Mouse (Mus musculus) hindbrain, embryonic 14.5 days (tissue): ENCODE results near the gene Arid5b. TPM values are rescaled to one million over a fixed set of nuclear protein-coding genes. Genes with fewer than 3 reads are reported as not detected.

ENCODE experiments used
- ATAC-seq: fragments of 200-750 bp; cut with Nextera tagmentation; 2 replicates; pipeline ENCODE4 v1.8.0; 2017; ENCODE audit warnings: moderate number of reproducible peaks, mild to moderate bottlenecking, moderate TSS enrichment, moderate library complexity; ENCODE audit not compliant: low FRiP score
- DNase-seq: peaks from one replicate; pipeline ENCODE4 v3.0.0-alpha.2; 2015; ENCODE audit warnings: low spot score
- H3K27ac ChIP-seq: fragments of 300-500 bp; sonication (generic); 2 replicates; pipeline ENCODE4 v1.5.1; 2014; ENCODE audit warnings: mild to moderate bottlenecking, moderate library complexity
- H3K27me3 ChIP-seq: fragments of 300-500 bp; sonication (generic); 2 replicates; pipeline ENCODE4 v1.6.1; 2014; ENCODE audit warnings: mild to moderate bottlenecking, low read length, mixed read lengths; ENCODE audit not compliant: control insufficient read depth, insufficient read depth
- H3K36me3 ChIP-seq: fragments of 300-500 bp; sonication (generic); replicated peaks from 2 replicates; pipeline ENCODE4 v1.6.1; 2014; ENCODE audit not compliant: control insufficient read depth, insufficient read depth
- H3K4me1 ChIP-seq: fragments of 300-500 bp; sonication (generic); replicated peaks from 2 replicates; pipeline ENCODE4 v1.6.1; 2014; ENCODE audit warnings: antibody characterized with exemption, low read length, mixed read lengths; ENCODE audit not compliant: control insufficient read depth, insufficient read depth
- H3K4me2 ChIP-seq: fragments of 300-500 bp; sonication (generic); replicated peaks from 2 replicates; pipeline ENCODE4 v1.6.1; 2014; ENCODE audit warnings: mild to moderate bottlenecking, moderate library complexity
- H3K4me3 ChIP-seq: fragments of 300-500 bp; sonication (generic); replicated peaks from 2 replicates; pipeline ENCODE4 v1.5.1; 2014; ENCODE audit warnings: mild to moderate bottlenecking, low read length
- H3K9ac ChIP-seq: fragments of 300-500 bp; sonication (generic); 2 replicates; pipeline ENCODE4 v1.6.1; 2014
- H3K9me3 ChIP-seq: fragments of 300-500 bp; sonication (generic); 2 replicates; pipeline ENCODE4 v1.6.1; 2016; ENCODE audit warnings: low read length; ENCODE audit not compliant: control insufficient read depth
- WGBS: fragments of 180-500 bp; shearing (Covaris S2); extraction: QIAGEN DNeasy Blood & Tissue Kit; methylation state at CpG from one replicate; pipeline ENCODE4 v1.1.7; 2014; 5-methylcytosine and 5-hydroxymethylcytosine counted together
- polyA plus RNA-seq: library from polyadenylated mRNA; unstranded; fragments of >200 nt; fragmentation: Nextera tagmentation; extraction: Ambion mirVana; gene quantifications from 2 replicates; pipeline ENCODE4 v1.2.1, GENCODE M21; 2014

The Arid5b gene
- polyA plus RNA-seq, 1 experiment from 2014 or later: 21.0 TPM

DNA sequence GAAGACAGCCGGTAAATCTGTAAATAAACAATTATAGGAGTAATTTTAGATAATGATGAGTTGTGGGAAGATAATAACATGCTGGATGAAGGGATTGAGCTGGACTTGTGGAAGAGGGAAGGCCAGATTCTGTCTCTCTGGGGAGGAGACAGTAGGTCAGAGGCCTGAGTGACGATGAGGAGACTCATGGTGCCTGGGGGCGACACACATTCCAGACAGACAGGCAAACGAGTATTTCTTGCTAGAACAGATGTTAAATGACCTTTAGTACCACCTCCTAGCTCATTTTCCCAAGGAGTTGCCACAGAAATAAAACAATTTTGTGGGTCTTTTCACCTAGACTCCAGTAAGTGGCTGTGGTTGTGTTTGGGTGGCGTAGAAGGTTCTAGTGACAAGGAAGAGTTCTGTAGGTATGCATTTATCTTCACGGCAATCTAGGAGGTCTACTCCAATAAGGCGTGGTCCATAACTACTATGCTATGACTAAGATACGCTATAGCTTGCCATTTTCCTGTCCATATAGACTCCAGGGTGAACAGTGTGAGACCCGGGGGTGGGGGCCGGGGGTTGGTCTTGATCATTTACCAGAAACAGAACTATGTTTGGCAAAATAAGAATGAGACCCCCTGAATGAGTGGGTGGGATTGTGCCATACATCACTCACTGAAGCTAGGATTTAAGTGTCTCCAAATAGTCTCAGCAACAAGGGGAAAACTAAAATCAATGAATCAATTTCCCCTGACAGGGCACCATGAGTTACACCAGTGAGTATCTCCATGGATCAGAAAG lies 100.6 kb downstream of the Arid5b start:
- DNase-seq (no peak), ATAC-seq (no peak)
- Histone ChIP-seq H3K27ac (no peak overlapping the region), H3K4me1 (no peaks in the 10 kb centered on the region), H3K4me3 (no peak overlapping the region), H3K9me3 (no peaks in the 10 kb centered on the region), H3K9ac (no peak overlapping the region), H3K36me3 (no peaks in the 10 kb centered on the region), H3K27me3 (no peaks in the 10 kb centered on the region), H3K4me2 (no peak overlapping the region)
- 84% methylated on average over 10 of the region's 10 CpGs for WGBS

DNA sequence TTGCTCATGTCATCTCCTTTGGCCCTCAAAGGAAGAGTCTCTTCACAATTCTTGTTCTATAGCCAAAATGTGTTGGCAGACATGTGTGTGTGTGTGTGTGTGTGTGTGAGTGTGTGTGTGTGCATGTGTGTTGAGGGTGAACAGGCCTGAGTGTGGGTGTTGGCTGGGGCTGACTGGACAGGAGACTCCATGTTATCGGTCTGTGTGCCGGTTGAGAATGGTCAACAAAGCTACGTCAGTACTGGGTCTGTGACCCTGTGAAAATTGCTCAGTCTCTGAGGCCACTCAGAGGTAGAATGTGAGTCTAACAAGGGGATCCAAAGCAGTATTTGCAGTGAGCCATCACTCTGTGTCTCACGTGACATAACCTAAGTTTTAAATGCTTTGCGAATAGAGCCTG lies 102.7 kb downstream of the Arid5b start:
- no peaks in the 10 kb centered on the region for H3K27me3 ChIP-seq
- 94% methylated on average over 5 of the region's 5 CpGs for WGBS
- no peak overlapping the region for H3K27ac ChIP-seq

DNA sequence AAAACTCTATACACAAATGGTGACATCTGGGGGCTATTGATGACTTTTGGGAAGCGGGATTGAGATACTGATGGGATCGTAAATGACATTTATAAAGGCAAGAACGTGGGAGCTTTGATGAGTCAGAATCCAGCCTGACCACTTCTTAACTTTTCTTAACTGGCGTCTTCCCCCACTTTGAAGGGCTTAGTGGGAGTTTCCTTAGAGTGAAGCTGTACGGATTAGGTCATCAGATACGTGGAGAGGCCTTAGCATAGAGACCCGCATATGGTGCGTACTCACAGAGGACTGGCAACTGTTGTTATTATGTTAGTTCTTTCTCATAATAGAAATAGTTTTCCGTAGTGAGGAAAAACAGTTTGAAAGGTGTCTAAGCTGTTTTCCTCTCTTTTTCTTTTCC lies 104.9 kb downstream of the Arid5b start:
- Histone ChIP-seq H3K4me3 (no peak overlapping the region), H3K9me3 (no peaks in the 10 kb centered on the region), H3K36me3 (no peaks in the 10 kb centered on the region), H3K4me2 (no peak overlapping the region), H3K9ac (no peak overlapping the region), H3K27me3 (no peaks in the 10 kb centered on the region), H3K4me1 (0 out of 2 replicates have a peak, but pooled peaks cover 2% of the 10 kb centered on the region), H3K27ac (no peak overlapping the region)
- WGBS: 88% methylated on average over 9 of the region's 9 CpGs
- DNase-seq (no peak), ATAC-seq (no peak)

More for the DNA sequence above, 102.7 kb downstream of the Arid5b start:
- no peaks in the 10 kb centered on the region for H3K4me1 ChIP-seq
- H3K9me3 ChIP-seq: no peaks in the 10 kb centered on the region
- H3K9ac ChIP-seq: no peak overlapping the region
- no peak overlapping the region for H3K4me3 ChIP-seq
- ATAC-seq (no peak), DNase-seq (no peak)
- H3K36me3 ChIP-seq: no peaks in the 10 kb centered on the region
- no peak overlapping the region for H3K4me2 ChIP-seq

DNA sequence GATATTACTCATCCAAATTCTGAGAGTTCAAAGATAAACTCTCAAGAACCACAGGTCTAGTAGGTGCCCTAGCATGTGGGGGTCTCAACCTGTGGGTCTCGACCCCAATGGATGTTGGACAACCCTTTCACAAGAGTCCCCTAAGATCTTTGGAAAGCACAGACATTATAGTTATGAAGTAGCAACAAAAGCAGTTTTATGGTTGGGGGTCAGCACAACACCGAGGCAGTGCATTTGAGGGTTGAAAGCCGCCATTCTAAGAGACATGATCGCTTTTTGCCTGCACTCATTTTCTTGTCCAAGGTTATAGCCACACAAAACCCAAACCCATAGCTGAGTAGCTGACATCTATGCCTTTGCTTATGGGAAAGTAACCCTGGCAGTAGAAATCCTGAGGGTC lies 105.6 kb downstream of the Arid5b start:
- DNase-seq: no peak
- H3K4me3 ChIP-seq: no peak overlapping the region
- 0 out of 2 replicates have a peak, but pooled peaks cover 2% of the 10 kb centered on the region for H3K4me1 ChIP-seq
- no peak overlapping the region for H3K9ac ChIP-seq
- ATAC-seq: no peak
- H3K27ac ChIP-seq: no peak overlapping the region
- WGBS: 95% methylated on average over 4 of the region's 4 CpGs
- H3K36me3 ChIP-seq: no peaks in the 10 kb centered on the region
- no peaks in the 10 kb centered on the region for H3K27me3 ChIP-seq
- H3K4me2 ChIP-seq: no peak overlapping the region
- no peaks in the 10 kb centered on the region for H3K9me3 ChIP-seq

DNA sequence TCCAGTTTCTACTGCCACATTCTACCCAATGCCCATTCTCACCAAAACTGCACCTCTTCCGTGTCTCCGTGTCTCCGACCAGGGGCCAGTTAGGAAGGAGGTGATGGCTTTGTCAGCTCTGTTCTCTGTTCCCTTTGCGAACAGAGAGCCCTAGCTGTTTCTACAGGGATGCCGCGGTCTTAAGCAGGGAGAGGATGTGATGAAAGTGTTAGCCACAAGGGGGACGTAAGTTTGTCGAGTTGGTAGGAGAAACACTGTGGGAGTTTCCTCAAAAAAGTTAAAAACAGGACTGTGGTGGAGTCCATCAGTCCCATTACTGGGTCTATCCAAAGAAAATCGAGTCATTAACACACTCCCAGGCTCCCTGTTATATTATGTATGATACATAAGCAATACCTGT lies 106.6 kb downstream of the Arid5b start:
- no peak overlapping the region for H3K9ac ChIP-seq
- H3K4me2 ChIP-seq: no peak overlapping the region
- no peak overlapping the region for H3K27ac ChIP-seq
- ATAC-seq (no peak), DNase-seq (no peak)
- H3K9me3 ChIP-seq: no peaks in the 10 kb centered on the region
- H3K4me1 ChIP-seq: peaks cover 7% of the 10 kb centered on the region; the same call in 1 of the 2 replicates
- no peaks in the 10 kb centered on the region for H3K27me3 ChIP-seq
- H3K4me3 ChIP-seq: no peak overlapping the region
- H3K36me3 ChIP-seq: no peaks in the 10 kb centered on the region
- WGBS: 52% methylated on average over 9 of the region's 9 CpGs

DNA sequence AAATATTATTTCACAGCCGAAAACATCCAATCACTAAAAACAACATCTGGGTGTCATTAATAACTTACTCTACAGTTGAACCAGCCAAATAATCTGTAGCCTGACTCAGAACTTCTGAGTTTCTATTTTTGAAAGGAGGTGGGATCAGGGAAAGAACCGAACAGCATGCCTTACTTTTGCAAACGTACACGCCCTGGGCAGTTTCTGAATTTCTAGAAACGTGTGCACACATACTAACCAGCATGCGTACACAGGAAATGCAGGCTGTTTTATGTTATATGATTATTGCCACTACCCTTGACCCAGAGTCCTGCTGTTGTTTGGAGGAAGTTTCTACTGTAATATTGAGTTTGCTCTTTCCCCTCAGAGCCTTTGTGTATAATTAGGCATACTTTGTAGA lies 109.9 kb downstream of the Arid5b start:
- peaks cover 26% of the 10 kb centered on the region for H3K4me1 ChIP-seq
- no peak overlapping the region for H3K9ac ChIP-seq
- no peak for ATAC-seq
- H3K9me3 ChIP-seq: no peaks in the 10 kb centered on the region
- no peak overlapping the region for H3K4me2 ChIP-seq
- H3K36me3 ChIP-seq: no peaks in the 10 kb centered on the region
- no peaks in the 10 kb centered on the region for H3K27me3 ChIP-seq
- 0 out of 2 replicates have a peak overlapping the region, but pooled peaks have one; percentile 32 for H3K27ac ChIP-seq
- 75% methylated on average over 6 of the region's 6 CpGs for WGBS
- no peak overlapping the region for H3K4me3 ChIP-seq
- no peak for DNase-seq

DNA sequence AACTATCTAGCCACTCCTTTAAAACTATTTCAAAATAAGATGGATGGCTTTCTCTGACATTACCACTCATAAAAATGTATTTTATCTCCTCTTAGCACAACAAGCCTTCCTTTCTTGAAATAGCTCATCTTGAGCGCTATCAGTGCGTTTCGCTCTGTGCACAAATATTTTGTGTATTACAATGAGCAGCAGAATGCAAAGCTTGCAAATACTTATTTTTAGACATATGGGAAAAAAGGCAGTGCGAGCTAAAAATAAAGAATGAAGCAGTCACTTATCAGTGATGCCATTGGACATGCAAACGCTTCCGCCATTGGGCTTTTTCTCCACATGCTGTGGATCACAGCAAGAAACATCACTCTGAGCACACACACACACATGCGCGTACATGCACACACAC lies 110.4 kb downstream of the Arid5b start:
- Histone ChIP-seq H3K9me3 (no peaks in the 10 kb centered on the region), H3K4me2 (no peak overlapping the region), H3K4me1 (peaks cover 26% of the 10 kb centered on the region), H3K36me3 (no peaks in the 10 kb centered on the region), H3K4me3 (no peak overlapping the region), H3K27ac (0 out of 2 replicates have a peak overlapping the region, but pooled peaks have one; percentile 32), H3K27me3 (no peaks in the 10 kb centered on the region), H3K9ac (no peak overlapping the region)
- no peak for DNase-seq
- ATAC-seq: no peak
- 86% methylated on average over 8 of the region's 8 CpGs for WGBS

DNA sequence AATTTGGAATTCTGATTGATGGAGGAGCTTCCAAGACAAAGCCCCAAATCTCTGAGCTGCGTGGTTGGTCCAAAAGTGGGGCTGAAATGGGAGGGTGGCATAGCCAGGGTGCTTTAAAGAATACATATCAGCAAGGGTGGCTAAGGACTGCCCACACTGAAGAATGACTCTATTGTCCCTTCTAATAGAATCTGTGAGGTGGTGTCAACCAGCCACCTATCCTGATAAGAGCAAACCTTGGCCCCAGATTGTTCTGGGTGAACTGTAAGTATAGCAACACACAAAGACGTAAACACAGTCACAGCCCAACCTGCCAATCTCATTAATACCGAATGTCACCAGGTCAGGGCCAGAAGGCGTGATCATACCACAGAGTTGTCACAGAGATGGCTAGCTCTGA lies 111.4 kb downstream of the Arid5b start:
- Histone ChIP-seq H3K27me3 (no peaks in the 10 kb centered on the region), H3K9ac (no peak overlapping the region), H3K4me1 (peaks cover 26% of the 10 kb centered on the region), H3K9me3 (no peaks in the 10 kb centered on the region), H3K4me2 (no peak overlapping the region), H3K36me3 (no peaks in the 10 kb centered on the region), H3K4me3 (no peak overlapping the region), H3K27ac (0 out of 2 replicates have a peak overlapping the region, but pooled peaks have one; percentile 16)
- DNase-seq (no peak), ATAC-seq (no peak)
- 52% methylated on average over 4 of the region's 4 CpGs for WGBS

DNA sequence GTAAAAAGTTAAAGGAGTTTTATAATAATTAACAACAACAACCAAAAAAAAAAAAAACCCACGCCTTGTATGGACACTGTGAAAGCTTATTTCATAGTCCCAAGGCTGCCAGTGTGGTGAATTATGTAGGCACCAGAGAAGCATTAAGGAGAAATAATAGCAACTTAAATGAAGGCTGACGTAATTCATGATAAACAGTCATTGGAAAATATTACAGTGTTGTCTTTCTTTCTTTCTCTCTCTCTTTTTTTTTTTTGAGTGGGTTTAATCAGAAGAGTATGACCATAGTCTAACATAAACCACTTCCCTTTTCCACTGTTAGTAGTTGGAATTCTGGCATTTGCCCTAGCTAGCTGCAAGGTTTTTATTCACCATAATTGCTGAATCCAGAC lies 111.8 kb downstream of the Arid5b start:
- H3K4me2 ChIP-seq: no peak overlapping the region
- peaks cover 26% of the 10 kb centered on the region for H3K4me1 ChIP-seq
- H3K27ac ChIP-seq: 0 out of 2 replicates have a peak overlapping the region, but pooled peaks have one; percentile 16
- WGBS: 57% methylated on average over 2 of the region's 2 CpGs
- H3K4me3 ChIP-seq: no peak overlapping the region
- H3K36me3 ChIP-seq: no peaks in the 10 kb centered on the region
- H3K27me3 ChIP-seq: no peaks in the 10 kb centered on the region
- no peak overlapping the region for H3K9ac ChIP-seq
- ATAC-seq (no peak), DNase-seq (no peak)
- no peaks in the 10 kb centered on the region for H3K9me3 ChIP-seq
